Mouse (Mus musculus): ENCODE measurements around the gene Ddah2.

GRCm38 (mm10) chr17:35043794-35044193, 15.0 kb upstream of the Ddah2 start:
- TF ChIP-seq CTCF (IDR thresholded peaks at IDR 0.05; ENCODE audit: borderline replicate concordance, control insufficient read depth, extremely low read depth, insufficient read depth, low read length, poor library complexity) (no peak), POLR2A (IDR thresholded peaks at IDR 0.05; ENCODE audit: control insufficient read depth, extremely low read depth, insufficient read depth, low read length, poor library complexity) (no peak)
